Mouse (Mus musculus) CH12.LX (cell line): ENCODE results near the gene Susd3. TPM values are rescaled to one million over a fixed set of nuclear protein-coding genes. Genes with fewer than 3 reads are reported as not detected.

Source experiments
- polyA plus RNA-seq: library from polyadenylated mRNA; unstranded; fragments of >175 nt; gene quantifications from 2 replicates; pipeline ENCODE4 v1.2.1, GENCODE M21; 2012; ENCODE audit warnings: low read depth; ENCODE audit not compliant: insufficient read length
- total RNA-seq, 2 experiments: library from RNA; depleted of rRNA; stranded (reverse); fragments of 300-350 nt in 1 of 2; fragments of >200 nt in 1 of 2; gene quantifications; 2 replicates each; pipeline ENCODE4 v1.2.3; 2012 to 2014

Susd3 gene
- total and polyA plus RNA-seq, 3 experiments = 6.0 to 19.0 (median 12.0) TPM

Other genes with a start within 250 kb of the Susd3 start
- 0.04 TPM in 1 of 2 replicates, not detected in the other for gene Wnk2, start 100.7 kb downstream of the Susd3 start, total RNA-seq (2012; rRNA removed)
- not detected in 2 replicates for gene Wnk2, start 100.7 kb downstream of the Susd3 start, total RNA-seq (2014; rRNA removed)
- not detected in 2 replicates for gene Wnk2, start 100.7 kb downstream of the Susd3 start, polyA plus RNA-seq
- gene Ninj1, start 61.2 kb downstream of the Susd3 start, total RNA-seq (2012; rRNA removed) = 12.7 and 14.2 TPM in 2 replicates
- gene Ninj1, start 61.2 kb downstream of the Susd3 start, total RNA-seq (2014; rRNA removed) = 18.8 and 21.2 TPM in 2 replicates
- 24.9 and 25.2 TPM in 2 replicates for gene Ninj1, start 61.2 kb downstream of the Susd3 start, polyA plus RNA-seq
- 4.9 and 5.2 TPM in 2 replicates for gene Card19, start 32.7 kb downstream of the Susd3 start, total RNA-seq (2012; rRNA removed)
- 3.8 and 3.9 TPM in 2 replicates for gene Card19, start 32.7 kb downstream of the Susd3 start, total RNA-seq (2014; rRNA removed)
- gene Card19, start 32.7 kb downstream of the Susd3 start, polyA plus RNA-seq = 5.7 and 9.3 TPM in 2 replicates
- 13.6 and 16.1 TPM in 2 replicates for gene Fgd3, start 71.6 kb upstream of the Susd3 start, total RNA-seq (2012; rRNA removed)
- 8.7 and 9.5 TPM in 2 replicates for gene Fgd3, start 71.6 kb upstream of the Susd3 start, total RNA-seq (2014; rRNA removed)
- 14.5 and 15.9 TPM in 2 replicates for gene Fgd3, start 71.6 kb upstream of the Susd3 start, polyA plus RNA-seq
- 21.0 and 21.3 TPM in 2 replicates for gene Bicd2, start 92.9 kb upstream of the Susd3 start, total RNA-seq (2012; rRNA removed)
- gene Bicd2, start 92.9 kb upstream of the Susd3 start, total RNA-seq (2014; rRNA removed) = 16.9 and 18.0 TPM in 2 replicates
- 26.5 and 27.0 TPM in 2 replicates for gene Bicd2, start 92.9 kb upstream of the Susd3 start, polyA plus RNA-seq
- 8.7 and 11.4 TPM in 2 replicates for gene Ippk, start 172.5 kb upstream of the Susd3 start, total RNA-seq (2012; rRNA removed)
- gene Ippk, start 172.5 kb upstream of the Susd3 start, total RNA-seq (2014; rRNA removed) = 21.5 and 23.6 TPM in 2 replicates
- gene Ippk, start 172.5 kb upstream of the Susd3 start, polyA plus RNA-seq = 9.0 and 10.3 TPM in 2 replicates
- 0.25 TPM in 2 replicates for gene Tes3-ps, start 244.6 kb upstream of the Susd3 start, total RNA-seq (2012; rRNA removed)
- 2.3 and 2.5 TPM in 2 replicates for gene Tes3-ps, start 244.6 kb upstream of the Susd3 start, total RNA-seq (2014; rRNA removed)
- gene Tes3-ps, start 244.6 kb upstream of the Susd3 start, polyA plus RNA-seq = 1.6 and 1.7 TPM in 2 replicates